Mouse (Mus musculus) ovary, adult 18-20 months (tissue): Measurements from ENCODE around the gene Prune2.

ENCODE experiments used
- DNase-seq: peaks from one replicate; pipeline ENCODE4 v3.0.0; 2022; ENCODE audit warnings: low spot score, mixed read lengths

Prune2 gene

DNA sequence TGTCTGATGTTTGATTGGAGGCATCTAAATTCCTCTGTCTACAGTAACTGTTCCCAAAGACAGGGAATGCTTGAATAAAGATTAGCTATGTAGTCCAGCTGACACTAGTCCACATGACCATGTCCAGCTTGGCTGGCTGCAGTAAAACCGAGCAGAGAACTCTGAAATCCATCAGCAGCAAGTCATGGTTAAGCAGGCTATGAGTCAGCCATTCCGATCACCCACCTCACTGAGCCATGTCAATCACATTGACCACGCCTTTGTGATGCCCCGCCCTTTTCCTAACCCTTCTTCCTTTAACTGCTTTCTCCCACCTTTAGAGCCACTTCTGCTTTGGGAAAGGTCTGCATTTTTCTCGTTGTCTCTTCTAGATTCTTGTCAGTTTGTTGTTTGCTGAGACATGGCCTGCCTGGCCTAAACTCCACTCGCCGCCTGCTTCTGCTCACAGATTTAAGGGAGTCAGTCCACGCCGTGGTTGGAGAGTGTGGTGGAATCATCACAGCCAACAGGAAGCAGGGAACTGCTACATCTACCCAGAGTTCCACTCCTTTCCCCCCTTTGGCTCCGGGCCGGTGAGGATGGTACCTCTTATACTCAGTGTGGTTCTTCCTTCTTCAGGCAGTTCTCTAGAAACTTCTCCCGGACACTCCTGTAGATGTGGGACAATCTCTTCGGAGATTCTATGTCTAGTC, 307.9 kb downstream of the Prune2 start:
- no peak for DNase-seq

DNA sequence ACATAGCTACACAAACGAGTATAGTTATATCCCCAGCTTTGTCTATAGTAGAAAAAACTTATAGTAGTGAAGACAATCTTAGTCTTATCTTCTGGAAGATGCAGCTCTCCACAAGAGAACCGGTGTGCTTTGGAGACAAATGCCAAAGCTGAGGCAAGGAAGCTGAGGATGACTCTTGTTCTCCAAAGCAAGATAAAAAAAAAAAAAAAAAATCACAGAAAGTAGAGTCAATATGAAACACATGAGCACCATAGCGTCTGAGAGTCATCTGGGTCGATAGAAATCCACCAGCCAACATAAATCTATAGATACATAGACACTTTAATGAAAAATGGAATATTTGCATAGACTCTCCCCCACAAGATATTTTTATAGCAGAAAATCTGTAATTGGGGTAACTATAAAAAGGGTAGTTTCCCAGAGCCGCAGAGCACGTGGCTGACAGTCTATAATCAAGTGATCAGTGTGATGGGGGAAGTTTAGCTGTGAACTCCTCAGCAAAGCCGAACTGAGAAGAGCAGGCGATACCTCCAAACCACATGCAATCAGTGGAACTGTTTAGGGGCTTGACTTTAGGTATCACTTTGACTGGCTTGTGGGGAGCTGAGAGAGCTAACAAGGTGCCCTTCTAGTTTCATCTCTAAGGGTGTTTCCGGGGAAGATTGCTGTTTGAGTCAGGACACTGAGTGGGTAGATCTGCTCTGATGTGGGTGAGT, 308.7 kb downstream of the Prune2 start:
- DNase-seq, result no peak

DNA sequence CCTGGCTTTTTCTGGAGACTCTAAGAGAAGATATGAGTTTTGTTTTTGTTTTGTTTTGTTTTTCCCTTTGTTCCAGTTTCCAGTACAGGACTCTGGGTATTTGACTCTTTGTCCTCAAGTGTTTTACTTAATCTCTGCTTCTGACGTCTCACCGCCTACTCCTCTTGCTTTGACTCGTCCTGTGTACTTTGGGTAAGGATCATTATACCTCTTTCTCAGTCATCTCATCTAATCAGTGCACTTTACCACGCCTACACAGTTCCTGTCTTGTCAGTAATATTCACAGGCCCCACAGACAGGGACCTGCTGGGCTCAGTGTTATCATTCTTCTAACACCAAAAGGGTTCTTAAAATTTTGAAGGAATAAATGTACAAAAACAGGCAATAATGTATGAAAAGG, 312.8 kb downstream of the Prune2 start:
- DNase-seq, result no peak

DNA sequence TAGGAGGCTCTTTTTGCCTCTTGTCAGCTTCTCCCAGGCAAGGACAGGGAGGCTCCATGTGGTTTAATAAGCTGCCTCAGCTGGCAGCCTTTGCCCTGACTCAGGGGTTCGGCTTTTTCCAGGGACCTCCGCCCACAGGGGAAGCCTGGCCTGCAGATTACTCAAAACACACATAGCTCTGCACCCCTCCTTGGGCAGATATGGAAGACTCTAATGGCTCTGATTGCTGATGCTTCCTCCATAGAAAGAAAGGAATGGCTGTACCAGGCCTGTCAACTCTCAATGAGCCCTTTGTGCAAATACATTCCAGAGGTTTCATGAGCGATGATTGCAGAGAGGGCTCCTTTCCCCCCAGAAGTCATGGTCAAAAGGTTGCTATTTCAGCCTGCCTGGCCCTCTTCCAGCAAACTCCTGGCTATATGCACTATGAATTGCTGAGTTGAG, 315.3 kb downstream of the Prune2 start:
- DNase-seq, result no peak

DNA sequence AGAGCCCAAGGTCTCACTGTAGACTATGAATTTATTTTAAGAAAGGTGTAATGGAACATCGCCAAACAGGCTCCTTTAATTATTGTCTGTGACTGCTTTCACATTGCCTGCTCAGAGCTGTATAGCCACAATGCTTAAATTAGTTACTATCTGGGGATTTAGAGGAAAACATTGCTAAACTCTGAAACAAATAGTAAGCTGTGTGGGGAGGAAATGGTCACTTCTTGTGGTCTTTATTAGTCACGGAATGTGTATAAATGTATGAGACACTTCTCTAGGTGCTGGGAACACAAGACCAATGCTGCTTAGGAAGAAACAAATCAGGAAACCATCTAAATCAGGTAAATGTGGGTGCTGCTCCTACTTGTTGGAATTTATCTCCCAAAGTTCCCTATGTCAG, 317.1 kb downstream of the Prune2 start:
- DNase-seq, result no peak
